Mouse (Mus musculus) midbrain, embryonic 14.5 days (tissue): ENCODE results near the gene Tnnc2. TPM values are rescaled to one million over a fixed set of nuclear protein-coding genes. Genes with fewer than 3 reads are reported as not detected.
A peak's percentile ranks its signal among the peaks of the same experiment; 100 is the strongest.
"Not testable (repeated sequence)": the region's sequence is repeated elsewhere in the genome, so short reads cannot be mapped to it uniquely, and the experiment has no call there.

Source experiments
- ATAC-seq: fragments of 200-750 bp; cut with Nextera tagmentation; 2 replicates; pipeline ENCODE4 v1.8.0; 2017; ENCODE audit warnings: moderate number of reproducible peaks, moderate library complexity; ENCODE audit not compliant: low FRiP score, low TSS enrichment
- DNase-seq: peaks from one replicate; pipeline ENCODE4 v3.0.0-alpha.2; 2015
- H3K27ac ChIP-seq: fragments of 300-500 bp; sonication (generic); replicated peaks from 2 replicates; pipeline ENCODE4 v1.5.1; 2014; ENCODE audit warnings: mild to moderate bottlenecking, low read depth, low read length, moderate library complexity
- H3K27me3 ChIP-seq: fragments of 300-500 bp; sonication (generic); 2 replicates; pipeline ENCODE4 v1.6.1; 2014; ENCODE audit warnings: low read length, control low read depth, mixed read lengths; ENCODE audit not compliant: control insufficient read depth, insufficient read depth
- H3K36me3 ChIP-seq: fragments of 300-500 bp; sonication (generic); 2 replicates; pipeline ENCODE4 v1.6.1; 2014; ENCODE audit warnings: low read length, control low read depth; ENCODE audit not compliant: control insufficient read depth, insufficient read depth
- H3K4me1 ChIP-seq: fragments of 300-500 bp; sonication (generic); 2 replicates; pipeline ENCODE4 v1.6.1; 2014; ENCODE audit warnings: mild to moderate bottlenecking, antibody characterized with exemption, low read length, control low read depth; ENCODE audit not compliant: control insufficient read depth, insufficient read depth
- H3K4me2 ChIP-seq: fragments of 300-500 bp; sonication (generic); 2 replicates; pipeline ENCODE4 v1.6.1; 2014; ENCODE audit warnings: mild to moderate bottlenecking, low read length, moderate library complexity
- H3K4me3 ChIP-seq: fragments of 300-500 bp; sonication (generic); replicated peaks from 2 replicates; pipeline ENCODE4 v1.5.1; 2014; ENCODE audit warnings: low read depth, low read length
- H3K9ac ChIP-seq: fragments of 300-500 bp; sonication (generic); replicated peaks from 2 replicates; pipeline ENCODE4 v1.6.1; 2014; ENCODE audit warnings: mild to moderate bottlenecking, low read length, moderate library complexity
- H3K9me3 ChIP-seq: fragments of 300-500 bp; sonication (generic); 2 replicates; pipeline ENCODE4 v1.6.1; 2016; ENCODE audit warnings: low read length, control low read depth, mixed read lengths; ENCODE audit not compliant: control insufficient read depth
- WGBS: fragments of 180-500 bp; shearing (Covaris S2); extraction: QIAGEN DNeasy Blood & Tissue Kit; methylation state at CpG from one replicate; pipeline ENCODE4 v1.1.7; 2014; 5-methylcytosine and 5-hydroxymethylcytosine counted together
- polyA plus RNA-seq: library from polyadenylated mRNA; unstranded; fragments of >200 nt; fragmentation: Nextera tagmentation; extraction: Ambion mirVana; gene quantifications from 2 replicates; pipeline ENCODE4 v1.2.1, GENCODE M21; 2014

Tnnc2 gene
- polyA plus RNA-seq, 1 experiment from 2014 or later: not detected

DNA sequence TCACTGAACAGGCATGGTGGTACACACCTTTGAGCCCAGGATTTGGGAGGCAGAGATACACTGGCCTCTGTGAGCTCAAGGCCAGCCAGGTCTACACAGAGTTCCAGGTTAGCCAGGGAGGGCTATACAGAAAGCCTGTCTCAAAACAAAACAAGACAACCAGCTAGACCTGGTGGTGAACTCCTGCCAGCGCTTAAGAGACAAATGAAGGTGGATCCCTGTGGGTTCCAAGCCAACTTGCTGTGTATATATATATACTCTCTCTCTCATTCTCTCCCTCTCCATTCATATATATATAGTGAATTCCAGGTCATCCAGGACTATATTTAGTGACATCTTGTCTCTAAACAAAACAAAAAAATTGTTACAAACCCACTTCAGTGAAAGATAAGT lies 24.1 kb upstream of the Tnnc2 start:
- WGBS: 59% methylated on average over 1 of the region's 1 CpGs
- Histone ChIP-seq H3K4me3 (peak overlapping the region; percentile 91), H3K36me3 (peaks cover 20% of the 10 kb centered on the region), H3K9ac (peak overlapping the region; percentile 61), H3K9me3 (no peaks in the 10 kb centered on the region), H3K27ac (peak overlapping the region; percentile 81; the same call in 1 of the 2 replicates), H3K27me3 (no peaks in the 10 kb centered on the region), H3K4me2 (peak overlapping the region; percentile 71), H3K4me1 (peaks cover 10% of the 10 kb centered on the region)
- DNase-seq (no peak), ATAC-seq (no peak)

- H3K27ac ChIP-seq: no peak overlapping the region
- peaks cover 18% of the 10 kb centered on the region for H3K36me3 ChIP-seq
- H3K27me3 ChIP-seq: no peaks in the 10 kb centered on the region
- H3K4me3 ChIP-seq: peak overlapping the region; percentile 91; the same call in 1 of the 2 replicates
- H3K9ac ChIP-seq: peak overlapping the region; percentile 61
- ATAC-seq: no peak
- H3K9me3 ChIP-seq: no peaks in the 10 kb centered on the region
- 93% methylated on average over 16 of the region's 16 CpGs for WGBS
- no peak for DNase-seq
- peaks cover 10% of the 10 kb centered on the region for H3K4me1 ChIP-seq
- peak overlapping the region; percentile 71 for H3K4me2 ChIP-seq
These were observed 23.6 kb upstream of the Tnnc2 start for GRCm38 (mm10) chr2:164803201-164803920.

DNA sequence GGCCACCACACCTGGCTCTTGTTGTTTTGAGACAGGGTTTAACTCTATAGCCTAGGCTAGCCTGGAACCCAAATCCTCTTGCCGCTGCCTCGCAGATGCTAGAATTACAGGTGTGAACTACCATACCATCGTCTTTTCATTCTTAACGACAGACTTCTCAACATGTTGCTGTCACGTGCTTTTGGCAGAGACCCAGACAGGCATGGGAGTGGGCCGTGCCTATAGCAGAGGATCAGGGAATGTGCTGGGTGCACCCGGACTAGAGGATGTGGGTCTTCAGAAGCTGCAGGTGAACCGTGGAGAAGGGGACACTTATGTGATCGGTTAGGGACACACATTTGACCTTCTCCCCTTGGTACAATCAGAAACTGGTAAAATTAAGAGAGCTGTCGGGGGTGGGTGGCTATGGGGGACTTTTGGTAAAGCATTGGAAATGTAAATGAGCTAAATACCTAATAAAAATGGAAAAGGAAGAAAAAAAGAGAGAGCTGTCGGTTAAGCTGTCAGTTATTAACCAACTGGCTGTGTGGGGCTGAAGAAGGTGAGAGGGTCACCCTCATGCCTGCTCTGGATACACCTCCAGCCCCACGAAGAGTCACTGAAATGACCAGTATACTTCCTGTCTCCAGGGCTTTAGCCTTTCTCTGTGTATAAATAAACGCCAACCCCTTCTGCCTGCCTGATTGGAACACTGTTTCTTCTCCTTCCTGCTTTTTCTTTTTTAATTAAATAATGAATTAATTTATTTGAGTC lies 20.7 kb upstream of the Tnnc2 start:
- WGBS: 95% methylated on average over 13 of the region's 13 CpGs
- Histone ChIP-seq H3K36me3 (peaks cover 35% of the 10 kb centered on the region), H3K27me3 (no peaks in the 10 kb centered on the region), H3K4me2 (no peak overlapping the region), H3K9me3 (no peaks in the 10 kb centered on the region), H3K9ac (no peak overlapping the region), H3K4me3 (no peak overlapping the region), H3K27ac (no peak overlapping the region), H3K4me1 (peaks cover 5% of the 10 kb centered on the region)
- ATAC-seq (no peak), DNase-seq (no peak)

- peak; percentile 13 for DNase-seq
- H3K27ac ChIP-seq, H3K4me2 ChIP-seq, ATAC-seq, H3K9ac ChIP-seq, H3K4me1 ChIP-seq, H3K9me3 ChIP-seq, H3K27me3 ChIP-seq, H3K4me3 ChIP-seq: not testable (repeated sequence)
- 85% methylated on average over 6 of the region's 6 CpGs for WGBS
- peaks cover 42% of the 10 kb centered on the region for H3K36me3 ChIP-seq
These were observed 18.8 kb upstream of the Tnnc2 start for GRCm38 (mm10) chr2:164798554-164798953.

- 85% methylated on average over 4 of the region's 4 CpGs for WGBS
- ATAC-seq: no peak
- no peaks in the 10 kb centered on the region for H3K4me1 ChIP-seq
- H3K9ac ChIP-seq: no peak overlapping the region
- no peak overlapping the region for H3K4me2 ChIP-seq
- no peak for DNase-seq
- no peaks in the 10 kb centered on the region for H3K27me3 ChIP-seq
- H3K9me3 ChIP-seq: no peaks in the 10 kb centered on the region
- no peak overlapping the region for H3K27ac ChIP-seq
- no peak overlapping the region for H3K4me3 ChIP-seq
- H3K36me3 ChIP-seq: peaks cover 60% of the 10 kb centered on the region
These were observed 16.1 kb upstream of the Tnnc2 start for GRCm38 (mm10) chr2:164795868-164796267.

GRCm38 (mm10) chr2:164794293-164794692 lies 14.5 kb upstream of the Tnnc2 start:
- H3K4me1 ChIP-seq: no peaks in the 10 kb centered on the region
- ATAC-seq (no peak), DNase-seq (peak; percentile 94)
- no peak overlapping the region for H3K9ac ChIP-seq
- peaks cover 56% of the 10 kb centered on the region for H3K36me3 ChIP-seq
- no peaks in the 10 kb centered on the region for H3K9me3 ChIP-seq
- no peak overlapping the region for H3K4me2 ChIP-seq
- WGBS: 33% methylated on average over 5 of the region's 5 CpGs
- H3K27me3 ChIP-seq: no peaks in the 10 kb centered on the region
- no peak overlapping the region for H3K27ac ChIP-seq
- no peak overlapping the region for H3K4me3 ChIP-seq

GRCm38 (mm10) chr2:164793772-164794171 lies 14.0 kb upstream of the Tnnc2 start:
- H3K27me3 ChIP-seq: no peaks in the 10 kb centered on the region
- DNase-seq (no peak), ATAC-seq (no peak)
- H3K9me3 ChIP-seq: no peaks in the 10 kb centered on the region
- H3K9ac ChIP-seq: no peak overlapping the region
- H3K4me3 ChIP-seq: no peak overlapping the region
- 96% methylated on average over 2 of the region's 2 CpGs for WGBS
- peaks cover 55% of the 10 kb centered on the region for H3K36me3 ChIP-seq
- H3K4me2 ChIP-seq: no peak overlapping the region
- H3K27ac ChIP-seq: no peak overlapping the region
- H3K4me1 ChIP-seq: no peaks in the 10 kb centered on the region

DNA sequence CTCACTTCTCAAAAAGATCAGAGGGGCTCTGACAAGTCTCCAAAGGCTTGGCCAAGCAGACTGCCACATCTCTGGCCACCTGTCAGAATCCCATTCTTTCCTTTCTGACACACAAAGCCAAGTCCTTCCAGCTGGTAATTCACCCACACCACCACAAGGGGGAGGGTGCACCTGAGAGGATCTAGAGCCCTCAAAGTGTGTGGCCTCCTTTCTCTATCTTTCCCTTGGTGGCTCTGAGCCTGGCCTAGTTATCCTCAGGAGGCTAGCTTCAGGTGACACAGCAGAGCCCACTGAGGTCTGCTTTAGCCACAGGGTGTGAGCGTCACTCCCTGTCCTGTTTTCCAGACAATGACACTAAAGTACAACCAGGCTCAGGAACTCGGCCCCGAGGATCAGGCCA lies 13.5 kb upstream of the Tnnc2 start:
- Histone ChIP-seq H3K9ac (no peak overlapping the region), H3K4me1 (no peaks in the 10 kb centered on the region), H3K27me3 (no peaks in the 10 kb centered on the region), H3K27ac (no peak overlapping the region), H3K36me3 (peaks cover 58% of the 10 kb centered on the region), H3K4me3 (no peak overlapping the region), H3K4me2 (no peak overlapping the region), H3K9me3 (no peaks in the 10 kb centered on the region)
- WGBS: 87% methylated on average over 3 of the region's 3 CpGs
- peak; percentile 68 for DNase-seq
- ATAC-seq: no peak
